Mouse (Mus musculus): ENCODE results near the gene 6330403K07Rik.

- TF ChIP-seq CTCF (IDR thresholded peaks at IDR 0.05) (no peak), POLR2A (IDR thresholded peaks at IDR 0.05; ENCODE audit: insufficient read depth, low read depth, low read length) (no peak)
Observed at GRCm38 (mm10) chr11:71039526-71040298, 6.4 kb upstream of the 6330403K07Rik start.
